Mouse (Mus musculus) frontal cortex, postnatal 25 days (tissue): ENCODE results near the gene Bcl6.

Source experiments
- DNase-seq, 2 experiments: peaks; one replicate each; pipeline ENCODE4 v3.0.0; 2022; ENCODE audit warnings: low spot score in 2 of 2

Bcl6 gene

GRCm38 (mm10) chr16:23991170-23991569 is 2.5 kb upstream of the Bcl6 start:
- peak; percentile 86 to 87 for DNase-seq

- no peak for DNase-seq
Observed at GRCm38 (mm10) chr16:23990161-23990970, 1.7 kb upstream of the Bcl6 start.

GRCm38 (mm10) chr16:23989209-23990160 is 833 bp upstream of the Bcl6 start:
- DNase-seq: no peak

GRCm38 (mm10) chr16:23988157-23988465 is 541 bp downstream of the Bcl6 start:
- no peak for DNase-seq

GRCm38 (mm10) chr16:23987341-23988156 is 1.1 kb downstream of the Bcl6 start:
- DNase-seq: no peak

- no peak for DNase-seq
Observed at GRCm38 (mm10) chr16:23986871-23987270, 1.8 kb downstream of the Bcl6 start.

GRCm38 (mm10) chr16:23986176-23986575 is 2.5 kb downstream of the Bcl6 start:
- no peak for DNase-seq

- DNase-seq: no peak
Observed at GRCm38 (mm10) chr16:23985467-23985861, 3.2 kb downstream of the Bcl6 start.

GRCm38 (mm10) chr16:23984760-23985466 is 3.7 kb downstream of the Bcl6 start:
- DNase-seq: no peak

GRCm38 (mm10) chr16:23984183-23984582 is 4.5 kb downstream of the Bcl6 start:
- DNase-seq: peak; percentile 89 to 90

- DNase-seq: peak; percentile 65 to 72
Observed at GRCm38 (mm10) chr16:23982891-23983588, 5.6 kb downstream of the Bcl6 start.

- DNase-seq: peak; percentile 55 to 66
Observed at GRCm38 (mm10) chr16:23981925-23982851, 6.5 kb downstream of the Bcl6 start.

- no peak for DNase-seq
Observed at GRCm38 (mm10) chr16:23980991-23981720, 7.5 kb downstream of the Bcl6 start.

- DNase-seq: no peak
Observed at GRCm38 (mm10) chr16:23980201-23980870, 8.3 kb downstream of the Bcl6 start.

GRCm38 (mm10) chr16:23979446-23979845 is 9.2 kb downstream of the Bcl6 start:
- no peak for DNase-seq

- no peak for DNase-seq
Observed at GRCm38 (mm10) chr16:23978495-23978894, 10.2 kb downstream of the Bcl6 start.

GRCm38 (mm10) chr16:23977732-23978131 is 10.9 kb downstream of the Bcl6 start:
- DNase-seq: no peak

- no peak for DNase-seq
Observed at GRCm38 (mm10) chr16:23976196-23976595, 12.5 kb downstream of the Bcl6 start.
